Mouse (Mus musculus) lung, postnatal 0 days (tissue): ENCODE data around the gene Ngfr. TPM values are rescaled to one million over a fixed set of nuclear protein-coding genes. Genes with fewer than 3 reads are reported as not detected.

Experiments
- ATAC-seq: fragments of 200-750 bp; cut with Nextera tagmentation; 2 replicates; pipeline ENCODE4 v1.8.0; 2017; ENCODE audit warnings: moderate library complexity
- DNase-seq: peaks from one replicate; pipeline ENCODE4 v3.0.0-alpha.2; 2016; ENCODE audit warnings: low spot score
- H3K27ac ChIP-seq: fragments of 300-500 bp; sonication (generic); 2 replicates; pipeline ENCODE4 v1.5.1; 2014; ENCODE audit warnings: antibody characterized with exemption, mild to moderate bottlenecking, low read length, mixed read lengths
- H3K27me3 ChIP-seq: fragments of 300-500 bp; sonication (generic); replicated peaks from 2 replicates; pipeline ENCODE4 v1.6.1; 2014; ENCODE audit warnings: low read length, mixed read lengths; ENCODE audit not compliant: insufficient read depth
- H3K36me3 ChIP-seq: fragments of 300-500 bp; sonication (generic); 2 replicates; pipeline ENCODE4 v1.6.1; 2014; ENCODE audit warnings: low read length, mixed read lengths; ENCODE audit not compliant: insufficient read depth
- H3K4me1 ChIP-seq: fragments of 300-500 bp; sonication (generic); 2 replicates; pipeline ENCODE4 v1.6.1; 2014; ENCODE audit warnings: antibody characterized with exemption, low read depth, low read length, mixed read lengths; ENCODE audit not compliant: insufficient read depth
- H3K4me2 ChIP-seq: fragments of 300-500 bp; sonication (generic); replicated peaks from 2 replicates; pipeline ENCODE4 v1.6.1; 2014; ENCODE audit warnings: low read depth, mild to moderate bottlenecking, low read length, moderate library complexity, mixed read lengths
- H3K4me3 ChIP-seq: fragments of 300-500 bp; sonication (generic); 2 replicates; pipeline ENCODE4 v1.5.1; 2014; ENCODE audit warnings: low read depth, low read length
- H3K9ac ChIP-seq: fragments of 300-500 bp; sonication (generic); replicated peaks from 2 replicates; pipeline ENCODE4 v1.6.1; 2014; ENCODE audit warnings: low read depth, mild to moderate bottlenecking
- H3K9me3 ChIP-seq: fragments of 300-500 bp; sonication (generic); 2 replicates; pipeline ENCODE4 v1.6.1; 2016; ENCODE audit warnings: low read length, mixed read lengths
- CTCF ChIP-seq: IDR thresholded peaks from 2 replicates; pipeline ENCODE4 v1.5.1; 2016; ENCODE audit warnings: antibody characterized with exemption, mild to moderate bottlenecking
- EP300 ChIP-seq: IDR thresholded peaks from 2 replicates; pipeline ENCODE4 v1.6.1; 2016; ENCODE audit warnings: antibody characterized with exemption, mild to moderate bottlenecking, control low read depth
- WGBS: fragments of 180-500 bp; shearing (Covaris S2); extraction: QIAGEN DNeasy Blood & Tissue Kit; methylation state at CpG from one replicate; pipeline ENCODE4 v1.1.7; 2014; 5-methylcytosine and 5-hydroxymethylcytosine counted together
- polyA plus RNA-seq: library from polyadenylated mRNA; unstranded; fragments of >200 nt; fragmentation: Nextera tagmentation; extraction: Ambion mirVana; gene quantifications from 2 replicates; pipeline ENCODE4 v1.2.1, GENCODE M21; 2015

The Ngfr gene
- polyA plus RNA-seq, 1 experiment from 2014 or later: 0.43 TPM

- Histone ChIP-seq H3K27me3 (no peaks in the 10 kb centered on the region), H3K4me3 (peak overlapping the region; percentile 21; the same call in 1 of the 2 replicates), H3K9me3 (no peaks in the 10 kb centered on the region), H3K4me1 (peaks cover 5% of the 10 kb centered on the region; the same call in 1 of the 2 replicates), H3K9ac (no peak overlapping the region), H3K27ac (no peak overlapping the region), H3K4me2 (peak overlapping the region; percentile 52), H3K36me3 (no peaks in the 10 kb centered on the region)
- no peak for TF ChIP-seq EP300
- TF ChIP-seq CTCF: peak; percentile 100
- ATAC-seq: peak; percentile 83
- DNase-seq: peak; percentile 90
- 3% methylated on average over 27 of the region's 27 CpGs for WGBS
Observed at GRCm38 (mm10) chr11:95520456-95521072, 67.0 kb downstream of the Ngfr start.

GRCm38 (mm10) chr11:95519996-95520395, 67.5 kb downstream of the Ngfr start:
- H3K4me3 ChIP-seq: no peak overlapping the region
- peaks cover 5% of the 10 kb centered on the region; the same call in 1 of the 2 replicates for H3K4me1 ChIP-seq
- no peak for ATAC-seq
- H3K9me3 ChIP-seq: no peaks in the 10 kb centered on the region
- WGBS: 54% methylated on average over 3 of the region's 3 CpGs
- H3K4me2 ChIP-seq: no peak overlapping the region
- H3K27ac ChIP-seq: no peak overlapping the region
- DNase-seq: no peak
- no peak overlapping the region for H3K9ac ChIP-seq
- TF ChIP-seq EP300 (no peak), CTCF (peak; percentile 2; the same call in 1 of the 2 replicates)
- no peaks in the 10 kb centered on the region for H3K36me3 ChIP-seq
- H3K27me3 ChIP-seq: peaks cover 4% of the 10 kb centered on the region; the same call in 1 of the 2 replicates

- no peaks in the 10 kb centered on the region for H3K9me3 ChIP-seq
- no peak overlapping the region for H3K4me3 ChIP-seq
- ATAC-seq (no peak), DNase-seq (no peak)
- no peak overlapping the region for H3K4me2 ChIP-seq
- WGBS: 52% methylated on average over 10 of the region's 10 CpGs
- H3K27ac ChIP-seq: no peak overlapping the region
- H3K27me3 ChIP-seq: peaks cover 11% of the 10 kb centered on the region
- no peak for TF ChIP-seq EP300
- no peak for TF ChIP-seq CTCF
- H3K36me3 ChIP-seq: no peaks in the 10 kb centered on the region
- no peak overlapping the region for H3K9ac ChIP-seq
- H3K4me1 ChIP-seq: peaks cover 5% of the 10 kb centered on the region; the same call in 1 of the 2 replicates
Observed at GRCm38 (mm10) chr11:95519299-95519698, 68.2 kb downstream of the Ngfr start.

Other genes with a start within 250 kb of the Ngfr start
- gene Slc35b1, start 203.0 kb downstream of the Ngfr start, polyA plus RNA-seq: 87.3 and 96.8 TPM in 2 replicates
- gene Spop, start 173.7 kb downstream of the Ngfr start, polyA plus RNA-seq: 140 and 185 TPM in 2 replicates
- gene Nxph3, start 73.2 kb downstream of the Ngfr start, polyA plus RNA-seq: 1.2 and 1.5 TPM in 2 replicates
- gene Phb, start 79.2 kb upstream of the Ngfr start, polyA plus RNA-seq: 94.7 and 95.1 TPM in 2 replicates
- 18.5 and 19.6 TPM in 2 replicates for gene Zfp652, start 124.9 kb upstream of the Ngfr start, polyA plus RNA-seq
- gene B130006D01Rik, start 135.9 kb upstream of the Ngfr start, polyA plus RNA-seq: 0.42 and 0.61 TPM in 2 replicates
- gene Phospho1, start 236.8 kb upstream of the Ngfr start, polyA plus RNA-seq: 1.3 and 1.6 TPM in 2 replicates
- 62.5 and 75.9 TPM in 2 replicates for gene Gngt2, start 249.5 kb upstream of the Ngfr start, polyA plus RNA-seq